Mouse (Mus musculus): Measurements from ENCODE around the gene Tshz2. TPM values are rescaled to one million over a fixed set of nuclear protein-coding genes. Genes with fewer than 3 reads are reported as not detected.
"Not testable (repeated sequence)": the region's sequence is repeated elsewhere in the genome, so short reads cannot be mapped to it uniquely, and the experiment has no call there.

The Tshz2 gene
- polyA plus RNA-seq, 1 experiment, result 21.5 TPM

DNA sequence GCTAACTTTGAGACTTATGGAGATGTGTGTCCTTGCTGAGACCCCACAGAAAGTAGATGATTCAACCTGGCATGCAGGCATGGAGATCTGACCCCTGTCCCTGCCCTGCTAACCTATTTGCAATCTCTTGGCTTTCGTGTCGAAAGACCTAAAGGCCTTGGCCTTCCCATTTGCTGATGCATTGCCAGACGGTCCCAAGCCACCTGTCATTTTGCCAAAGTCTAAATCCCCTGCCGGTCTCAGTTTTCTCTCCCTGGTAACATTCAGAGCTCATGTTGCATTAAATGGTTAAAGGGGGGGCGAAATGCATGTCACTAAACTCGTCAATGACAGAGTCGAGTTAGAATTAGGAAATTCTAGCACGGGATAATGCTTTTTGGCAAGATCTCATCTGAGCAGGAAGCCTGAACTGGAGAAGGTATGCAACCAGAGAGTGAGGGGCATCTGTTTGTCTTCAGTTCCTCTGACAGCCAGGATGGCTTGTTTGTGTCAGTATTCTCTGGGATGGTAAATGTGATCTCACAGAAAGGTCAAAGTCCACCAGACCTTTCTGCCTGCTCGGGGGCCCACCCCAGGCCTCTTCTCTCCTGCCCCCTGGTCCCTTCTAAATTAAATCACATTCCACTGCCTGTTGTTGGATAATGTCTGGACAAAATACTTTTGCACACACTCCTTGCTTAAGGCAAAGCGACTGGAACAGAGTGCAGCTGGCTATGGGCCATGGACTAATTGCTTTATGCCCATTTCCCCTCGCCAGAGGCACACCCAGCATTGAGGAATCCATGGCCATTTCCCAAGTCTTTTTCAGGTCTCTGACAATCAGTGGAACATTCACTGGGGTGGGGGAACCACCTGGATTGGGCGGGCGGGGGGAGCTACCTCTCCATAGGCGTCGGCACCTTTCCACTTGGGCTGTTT lies 118.0 kb downstream of the Tshz2 start:
- DNase-seq (ENCODE audit: extremely low spot score in 1 of 2, low spot score in 1 of 2), result no peak

DNA sequence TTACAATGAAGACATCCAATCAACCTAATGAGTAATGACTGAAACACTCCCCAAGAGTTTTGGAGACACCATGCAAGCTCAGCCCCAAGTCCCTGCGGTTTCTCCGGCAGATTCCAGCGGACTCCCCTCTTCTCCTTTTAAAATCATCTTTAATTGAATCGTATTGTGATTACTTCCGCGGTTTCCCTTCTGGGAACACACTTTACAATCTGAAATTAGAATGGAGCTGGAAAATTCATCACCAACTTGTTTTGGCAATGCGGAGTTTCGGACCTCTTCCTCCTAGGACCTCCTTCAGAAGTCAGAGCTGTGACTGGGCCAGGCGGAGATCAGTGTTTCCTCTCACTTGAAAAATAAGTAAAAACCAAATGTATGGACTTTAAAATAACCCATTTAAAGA lies 119.3 kb downstream of the Tshz2 start:
- DNase-seq (ENCODE audit: extremely low spot score in 1 of 2, low spot score in 1 of 2), result no peak

- no peak for DNase-seq (ENCODE audit: extremely low spot score in 1 of 2, low spot score in 1 of 2)
Measured at GRCm38 (mm10) chr2:169753432-169753831, 120.6 kb downstream of the Tshz2 start.

- no peak for DNase-seq (ENCODE audit: extremely low spot score in 1 of 2, low spot score in 1 of 2)
Measured at GRCm38 (mm10) chr2:169755091-169755490, 122.3 kb downstream of the Tshz2 start.

DNA sequence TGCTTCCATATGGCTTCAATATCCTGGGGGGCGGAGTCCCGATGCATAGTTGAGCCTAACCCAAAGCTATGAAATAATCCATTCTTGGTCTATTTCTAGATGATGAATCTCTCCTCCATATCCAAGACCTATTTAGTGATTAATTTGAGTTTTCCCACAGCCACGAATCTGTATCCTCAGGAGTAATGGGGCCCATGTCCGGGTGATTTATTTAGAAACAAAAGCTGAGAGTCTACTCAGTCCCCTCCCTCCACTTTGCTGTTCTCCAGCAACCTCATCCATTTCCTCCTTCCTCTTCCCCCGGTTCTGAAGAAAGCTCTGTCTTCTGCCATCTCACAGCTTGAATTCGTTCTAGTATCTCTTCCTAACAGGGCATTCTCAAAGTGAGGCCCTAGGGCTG lies 125.3 kb downstream of the Tshz2 start:
- DNase-seq (ENCODE audit: extremely low spot score in 1 of 2, low spot score in 1 of 2), result no peak

- no peak for DNase-seq (ENCODE audit: extremely low spot score in 1 of 2, low spot score in 1 of 2)
Measured at GRCm38 (mm10) chr2:169760117-169760516, 127.3 kb downstream of the Tshz2 start.

DNA sequence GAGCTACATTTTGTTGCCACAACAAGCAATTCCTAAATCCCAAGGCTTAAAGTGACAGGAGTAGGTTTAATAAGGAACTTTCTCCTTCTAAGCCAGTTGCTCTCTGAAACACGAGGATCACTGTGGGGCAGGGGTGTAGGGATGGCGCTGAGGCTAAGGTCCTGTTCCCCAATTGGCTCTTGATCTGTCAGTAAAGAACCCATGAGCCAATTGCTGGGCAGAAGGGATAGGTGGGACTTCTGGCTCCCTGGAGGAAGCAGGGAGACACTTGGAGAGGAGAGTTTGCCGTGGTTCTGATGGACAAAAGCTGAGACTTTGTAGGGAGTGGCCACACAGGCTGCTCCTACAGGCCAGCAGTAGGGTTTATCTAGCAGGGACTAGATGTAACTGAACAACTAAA lies 128.9 kb downstream of the Tshz2 start:
- DNase-seq (ENCODE audit: extremely low spot score in 1 of 2, low spot score in 1 of 2), result no peak

DNA sequence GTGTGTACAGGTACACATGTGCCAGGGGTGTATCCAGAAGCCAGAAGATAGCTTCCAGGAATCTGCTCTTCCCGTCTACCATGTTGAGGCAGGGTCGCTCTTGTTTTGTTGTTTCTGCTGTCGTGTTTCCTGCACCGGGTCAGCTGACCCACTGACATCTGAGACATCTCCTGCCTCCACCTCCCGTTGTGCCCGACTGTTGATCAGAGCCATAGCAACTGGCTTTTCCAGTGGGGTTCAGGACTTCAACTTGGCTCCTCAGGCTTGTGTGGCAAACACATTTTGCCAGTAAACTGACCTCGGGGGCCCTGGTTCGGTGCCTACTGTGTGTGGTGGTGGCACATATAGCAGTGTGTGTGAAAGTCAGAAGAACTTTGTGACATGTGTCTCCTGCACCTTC lies 129.5 kb downstream of the Tshz2 start:
- DNase-seq (ENCODE audit: extremely low spot score in 1 of 2, low spot score in 1 of 2), result no peak

DNA sequence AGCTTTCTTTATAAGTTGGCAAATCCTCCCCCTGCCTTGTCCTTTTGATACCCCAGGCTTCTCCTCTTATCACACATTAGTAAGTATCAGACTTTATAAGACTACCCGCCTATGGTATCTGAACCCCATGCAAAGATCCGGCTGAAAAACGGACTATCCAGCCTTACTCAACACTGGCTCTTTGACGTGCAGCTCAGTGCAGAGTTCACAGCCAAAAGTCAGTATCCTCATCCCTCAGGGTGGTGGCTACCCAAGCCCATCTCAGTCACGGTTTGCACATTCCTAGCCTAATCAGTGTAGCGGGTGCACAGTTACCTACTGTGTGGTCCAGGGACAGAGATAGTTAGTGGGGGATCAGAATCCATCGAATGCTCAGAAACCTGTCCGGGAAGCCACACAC lies 130.9 kb downstream of the Tshz2 start:
- no peak for DNase-seq (ENCODE audit: extremely low spot score in 1 of 2, low spot score in 1 of 2)

GRCm38 (mm10) chr2:169766247-169766646 lies 133.4 kb downstream of the Tshz2 start:
- no peak for DNase-seq (ENCODE audit: extremely low spot score in 1 of 2, low spot score in 1 of 2)

GRCm38 (mm10) chr2:169767281-169767680 lies 134.5 kb downstream of the Tshz2 start:
- no peak for DNase-seq (ENCODE audit: extremely low spot score in 1 of 2, low spot score in 1 of 2)

DNA sequence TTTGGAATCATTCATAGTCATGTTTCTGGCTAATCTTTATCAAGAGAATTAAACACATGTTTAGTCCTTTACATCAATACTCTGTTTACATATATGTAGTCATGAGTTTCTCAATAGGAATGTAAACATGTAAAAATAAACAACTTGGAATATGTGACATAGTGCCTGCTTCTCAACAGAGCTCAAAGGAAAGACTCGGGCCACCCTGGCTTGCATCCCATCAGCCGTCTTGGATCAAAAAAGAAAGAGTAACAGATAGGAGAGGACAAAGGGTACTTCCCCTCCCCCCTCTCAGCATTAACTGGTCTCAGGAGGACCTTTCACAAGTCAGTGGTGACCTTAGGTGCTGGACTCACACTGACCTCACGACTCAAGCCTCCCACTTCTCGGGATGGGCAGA lies 142.3 kb downstream of the Tshz2 start:
- no peak for DNase-seq (ENCODE audit: extremely low spot score in 1 of 2, low spot score in 1 of 2)

DNA sequence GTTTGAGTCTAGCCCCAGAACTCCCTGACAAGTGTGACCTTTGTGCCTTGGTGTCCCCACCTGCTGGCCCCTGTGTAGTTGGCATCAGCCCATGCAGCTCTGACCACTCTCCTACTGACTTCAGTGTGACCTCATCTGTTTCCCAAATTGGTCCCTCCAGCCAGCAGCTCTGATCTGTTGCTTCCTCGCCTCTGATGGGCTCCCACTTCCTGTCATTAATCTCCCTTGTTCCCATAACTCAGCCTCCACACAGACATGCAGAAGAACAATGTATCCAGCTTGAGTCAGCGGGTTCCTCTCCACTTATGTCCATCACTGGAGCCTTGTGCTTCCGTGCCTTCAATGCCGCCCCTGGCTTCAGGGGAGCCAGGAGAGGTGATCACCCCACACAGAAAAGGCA lies 144.4 kb downstream of the Tshz2 start:
- no peak for DNase-seq (ENCODE audit: extremely low spot score in 1 of 2, low spot score in 1 of 2)

DNA sequence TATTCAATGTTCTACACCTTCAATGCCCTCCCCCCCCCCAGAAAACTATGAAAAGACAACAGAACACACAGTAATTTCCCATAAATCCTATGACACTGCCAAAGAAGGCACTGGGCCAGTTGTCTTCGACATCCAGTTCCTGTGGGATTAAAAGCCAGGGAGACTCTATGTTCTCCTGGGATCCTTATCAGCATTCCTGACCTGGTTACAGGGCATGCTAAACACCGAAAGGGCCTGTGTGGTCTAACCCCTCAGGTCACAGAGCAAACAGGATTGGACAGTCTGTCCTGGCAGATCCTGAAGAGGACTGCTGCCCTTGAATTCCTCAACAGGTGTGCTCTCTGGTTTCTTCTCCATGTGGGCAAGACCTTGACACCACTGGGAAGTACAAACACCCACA lies 145.0 kb downstream of the Tshz2 start:
- DNase-seq (ENCODE audit: extremely low spot score in 1 of 2, low spot score in 1 of 2), result no peak

- DNase-seq (ENCODE audit: extremely low spot score in 1 of 2, low spot score in 1 of 2), result no peak
Measured at GRCm38 (mm10) chr2:169778740-169779345, 146.0 kb downstream of the Tshz2 start.

DNA sequence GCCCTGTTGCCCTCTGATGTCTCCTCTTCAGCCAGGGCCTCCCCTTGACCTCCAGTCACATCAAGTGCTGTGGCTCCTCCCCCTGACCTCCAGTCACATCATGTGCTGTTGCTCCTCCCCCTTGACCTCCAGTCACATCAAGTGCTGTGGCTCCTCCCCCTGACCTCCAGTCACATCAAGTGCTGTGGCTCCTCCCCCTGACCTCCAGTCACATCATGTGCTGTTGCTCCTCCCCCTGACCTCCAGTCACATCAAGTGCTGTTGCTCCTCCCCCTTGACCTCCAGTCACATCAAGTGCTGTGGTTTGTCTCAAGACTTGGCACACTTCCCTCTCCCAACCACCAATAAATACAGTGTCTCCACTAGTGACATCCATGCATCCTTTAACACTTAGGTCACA lies 148.9 kb downstream of the Tshz2 start:
- not testable (repeated sequence) for DNase-seq (ENCODE audit: extremely low spot score in 1 of 2, low spot score in 1 of 2)

DNA sequence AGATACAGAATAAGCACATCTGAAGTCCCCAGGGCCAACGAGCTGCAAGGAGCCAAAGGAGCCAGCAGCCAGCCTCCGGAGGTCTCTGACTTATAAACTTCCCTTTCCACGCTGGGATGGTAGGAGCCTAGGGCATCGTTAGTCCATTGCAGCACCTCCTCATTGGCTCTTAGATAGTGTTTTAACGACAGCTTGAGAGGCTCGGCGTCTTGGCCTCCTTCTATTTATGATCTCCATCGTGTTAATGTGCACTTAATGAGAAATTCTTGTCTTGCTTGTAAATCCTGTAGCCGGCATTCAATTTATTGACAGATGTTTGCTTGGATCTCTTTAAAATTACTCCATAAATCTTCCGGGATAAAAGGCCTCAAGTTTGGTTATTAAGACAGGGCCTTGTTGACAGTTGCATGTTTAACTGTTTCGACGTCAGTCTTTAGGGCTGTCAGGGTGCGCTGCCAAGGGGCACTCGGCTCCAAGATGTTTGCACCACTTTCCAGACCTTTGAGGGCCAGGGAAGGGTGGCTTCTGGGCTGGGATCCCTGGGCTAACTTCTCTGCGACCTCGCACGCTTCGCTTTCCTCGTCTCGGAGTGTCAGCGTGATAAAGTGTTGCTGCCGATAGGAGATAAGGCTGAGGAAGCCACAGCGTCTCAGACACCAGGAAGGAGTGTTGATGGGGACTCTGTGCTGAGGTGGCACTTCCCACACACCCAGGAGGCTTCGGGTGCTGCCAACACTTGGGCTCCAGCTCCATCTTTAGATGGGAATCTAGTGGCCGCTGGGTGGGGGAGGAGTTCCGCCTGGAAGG lies 150.3 kb downstream of the Tshz2 start:
- peak in 1 of 2 experiments; percentile 32 for DNase-seq (ENCODE audit: extremely low spot score in 1 of 2, low spot score in 1 of 2)

- DNase-seq (ENCODE audit: extremely low spot score in 1 of 2, low spot score in 1 of 2), result no peak
Measured at GRCm38 (mm10) chr2:169783681-169784033, 150.8 kb downstream of the Tshz2 start.

DNA sequence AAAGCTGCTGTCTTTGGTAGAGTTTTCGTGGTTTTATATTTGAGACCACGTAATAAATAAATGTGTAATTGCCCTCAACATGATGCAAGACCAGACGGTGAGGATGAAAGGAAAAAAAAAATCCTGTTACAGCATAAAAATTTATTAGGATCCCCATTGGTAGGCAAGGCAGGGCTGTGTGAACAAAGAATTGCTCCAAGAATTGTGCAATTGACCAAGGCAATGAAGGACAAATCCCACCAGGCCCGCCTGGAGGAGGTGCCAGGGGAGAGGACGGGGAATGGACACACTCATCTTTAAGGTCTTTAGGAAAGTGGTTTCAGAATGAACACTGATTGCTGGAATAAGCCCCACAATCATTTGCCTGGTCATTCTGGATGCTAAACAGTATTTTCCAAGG lies 154.6 kb downstream of the Tshz2 start:
- DNase-seq (ENCODE audit: extremely low spot score in 1 of 2, low spot score in 1 of 2), result no peak

DNA sequence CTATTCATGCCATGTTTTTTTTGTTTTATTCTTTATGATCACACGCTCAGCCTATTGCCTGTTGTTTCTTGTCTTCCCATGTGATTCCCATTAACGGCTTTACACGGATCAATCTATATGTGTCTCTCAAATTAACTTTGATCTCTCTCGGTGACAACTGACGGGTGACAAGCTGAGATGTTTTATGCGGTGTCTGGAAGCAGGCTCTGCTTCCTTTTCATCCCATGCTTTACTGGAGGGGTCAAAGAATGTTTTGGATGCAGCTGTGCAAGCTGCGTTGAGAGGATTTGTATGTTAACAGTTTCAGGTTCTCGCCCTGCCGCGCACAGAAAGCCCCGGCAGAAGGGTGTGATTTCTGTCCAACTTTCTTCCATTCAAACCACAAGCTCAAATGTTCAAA lies 155.1 kb downstream of the Tshz2 start:
- no peak for DNase-seq (ENCODE audit: extremely low spot score in 1 of 2, low spot score in 1 of 2)

- DNase-seq (ENCODE audit: extremely low spot score in 1 of 2, low spot score in 1 of 2), result peak in 1 of 2 experiments; percentile 38
Measured at GRCm38 (mm10) chr2:169790439-169791131, 157.8 kb downstream of the Tshz2 start.
